Mouse (Mus musculus) erythroblast, embryonic 14.5 days (primary cell): Measurements from ENCODE around the gene Ikbip.

ENCODE experiments used
- GATA1 ChIP-seq: IDR thresholded peaks from 2 replicates; pipeline ENCODE4 v1.6.1; 2012; ENCODE audit warnings: low read length, inconsistent platforms, mixed read lengths
- TAL1 ChIP-seq: IDR thresholded peaks from 3 replicates; pipeline ENCODE4 v1.6.1; 2012; ENCODE audit warnings: low read length, inconsistent platforms, mixed read lengths

DNA sequence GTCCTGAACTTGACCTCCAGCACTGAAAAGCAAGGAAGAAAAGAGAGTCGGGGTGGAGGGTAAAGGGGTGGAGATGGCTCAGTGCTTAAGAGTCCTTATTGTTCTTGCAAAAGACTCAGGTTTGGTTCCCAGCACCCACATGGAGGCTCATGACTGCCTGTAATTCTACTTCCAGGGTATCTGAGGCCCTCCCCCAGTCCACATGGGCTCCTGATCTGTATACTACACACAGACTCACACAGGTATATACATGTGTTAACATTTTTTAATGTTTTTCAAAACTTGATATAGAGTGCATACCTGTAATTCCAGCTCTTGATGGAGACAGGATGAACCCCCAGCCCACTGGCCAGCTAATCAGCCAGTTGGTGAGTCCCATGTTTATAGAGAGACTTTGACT is 17.4 kb downstream of the Ikbip start:
- no peak for TF ChIP-seq GATA1
- TF ChIP-seq TAL1: no peak
